Mouse (Mus musculus) embryonic fibroblast, embryonic 13.5 days (primary cell): ENCODE results near the gene Ptprn2.

Experiments
- CTCF ChIP-seq: IDR thresholded peaks from 2 replicates; pipeline ENCODE4 v1.5.1; 2011; ENCODE audit warnings: mild to moderate bottlenecking, control low read depth, low read length, moderate library complexity, borderline replicate concordance; ENCODE audit not compliant: insufficient read depth
- POLR2A ChIP-seq: IDR thresholded peaks from 2 replicates; pipeline ENCODE4 v1.6.1; 2011; ENCODE audit warnings: low read depth, mild to moderate bottlenecking, control low read depth, low read length, moderate library complexity

GRCm38 (mm10) chr12:117314987-117315386, 829.5 kb downstream of the Ptprn2 start:
- TF ChIP-seq POLR2A = no peak
- TF ChIP-seq CTCF = no peak
